Mouse (Mus musculus) cerebellum, adult (tissue): ENCODE measurements around the gene Kcna2.

ENCODE experiments used
- ATAC-seq: cut with Nextera tagmentation; 2 replicates; pipeline ENCODE4 v1.9.2; 2017; ENCODE audit warnings: mild to moderate bottlenecking, moderate library complexity, mixed read lengths; ENCODE audit not compliant: insufficient number of reproducible peaks, low FRiP score, low TSS enrichment

Gene Kcna2

GRCm38 (mm10) chr3:107100811-107101455, at the start of gene Kcna2:
Gene Kcna2 (plus strand): TSS chr3:107101146.
- peak; percentile 5; the same call in 1 of the 2 replicates for ATAC-seq

GRCm38 (mm10) chr3:107061468-107061867, 39.5 kb upstream of the Kcna2 start:
- no peak for ATAC-seq

GRCm38 (mm10) chr3:107062771-107063170, 38.2 kb upstream of the Kcna2 start:
- ATAC-seq = no peak

- no peak for ATAC-seq
Observed at GRCm38 (mm10) chr3:107065510-107066095, 35.3 kb upstream of the Kcna2 start.

GRCm38 (mm10) chr3:107066165-107066850, 34.6 kb upstream of the Kcna2 start:
- ATAC-seq = no peak

GRCm38 (mm10) chr3:107067245-107067644, 33.7 kb upstream of the Kcna2 start:
- ATAC-seq = no peak

- no peak for ATAC-seq
Observed at GRCm38 (mm10) chr3:107073863-107074262, 27.1 kb upstream of the Kcna2 start.

- ATAC-seq = no peak
Observed at GRCm38 (mm10) chr3:107075705-107076104, 25.2 kb upstream of the Kcna2 start.

- ATAC-seq = no peak
Observed at GRCm38 (mm10) chr3:107076658-107077057, 24.3 kb upstream of the Kcna2 start.

GRCm38 (mm10) chr3:107077101-107077500, 23.8 kb upstream of the Kcna2 start:
- no peak for ATAC-seq

- ATAC-seq = no peak
Observed at GRCm38 (mm10) chr3:107080803-107081202, 20.1 kb upstream of the Kcna2 start.

GRCm38 (mm10) chr3:107081227-107081626, 19.7 kb upstream of the Kcna2 start:
- peak; percentile 58 for ATAC-seq

- no peak for ATAC-seq
Observed at GRCm38 (mm10) chr3:107084586-107084985, 16.4 kb upstream of the Kcna2 start.

- no peak for ATAC-seq
Observed at GRCm38 (mm10) chr3:107087410-107087809, 13.5 kb upstream of the Kcna2 start.

GRCm38 (mm10) chr3:107088820-107089219, 12.1 kb upstream of the Kcna2 start:
- ATAC-seq = no peak

GRCm38 (mm10) chr3:107089475-107089874, 11.5 kb upstream of the Kcna2 start:
- no peak for ATAC-seq

GRCm38 (mm10) chr3:107090001-107090400, 10.9 kb upstream of the Kcna2 start:
- 0 out of 2 replicates have a peak, but pooled peaks have one; percentile 9 for ATAC-seq

GRCm38 (mm10) chr3:107090403-107091150, 10.4 kb upstream of the Kcna2 start:
- ATAC-seq = peak; percentile 85

GRCm38 (mm10) chr3:107094028-107094427, 6.9 kb upstream of the Kcna2 start:
- 0 out of 2 replicates have a peak, but pooled peaks have one; percentile 42 for ATAC-seq

GRCm38 (mm10) chr3:107096269-107096731, 4.6 kb upstream of the Kcna2 start:
- no peak for ATAC-seq

GRCm38 (mm10) chr3:107099866-107100265, 1.1 kb upstream of the Kcna2 start:
- ATAC-seq = no peak
